Mouse (Mus musculus): Measurements from ENCODE around the gene Vps11. TPM values are rescaled to one million over a fixed set of nuclear protein-coding genes. Genes with fewer than 3 reads are reported as not detected.

Vps11 gene
- 4.8 TPM for polyA plus RNA-seq (2014; fragmentation: Illumina TruSeq; extraction: RNeasy Lipid Tissue Mini Kit (QIAGEN cat#74804); ENCODE audit: low replicate concordance)

GRCm38 (mm10) chr9:44361190-44361917 lies at the start of gene Vps11:
Vps11 (minus strand) TSS chr9:44361670.

GRCm38 (mm10) chr9:44406906-44407751 lies 45.7 kb upstream of the Vps11 start, which contains the start of the genes Rps25 and Trappc4:
Rps25 (plus strand) TSS chr9:44407139.
Trappc4 (minus strand) TSS chr9:44407600.

DNA sequence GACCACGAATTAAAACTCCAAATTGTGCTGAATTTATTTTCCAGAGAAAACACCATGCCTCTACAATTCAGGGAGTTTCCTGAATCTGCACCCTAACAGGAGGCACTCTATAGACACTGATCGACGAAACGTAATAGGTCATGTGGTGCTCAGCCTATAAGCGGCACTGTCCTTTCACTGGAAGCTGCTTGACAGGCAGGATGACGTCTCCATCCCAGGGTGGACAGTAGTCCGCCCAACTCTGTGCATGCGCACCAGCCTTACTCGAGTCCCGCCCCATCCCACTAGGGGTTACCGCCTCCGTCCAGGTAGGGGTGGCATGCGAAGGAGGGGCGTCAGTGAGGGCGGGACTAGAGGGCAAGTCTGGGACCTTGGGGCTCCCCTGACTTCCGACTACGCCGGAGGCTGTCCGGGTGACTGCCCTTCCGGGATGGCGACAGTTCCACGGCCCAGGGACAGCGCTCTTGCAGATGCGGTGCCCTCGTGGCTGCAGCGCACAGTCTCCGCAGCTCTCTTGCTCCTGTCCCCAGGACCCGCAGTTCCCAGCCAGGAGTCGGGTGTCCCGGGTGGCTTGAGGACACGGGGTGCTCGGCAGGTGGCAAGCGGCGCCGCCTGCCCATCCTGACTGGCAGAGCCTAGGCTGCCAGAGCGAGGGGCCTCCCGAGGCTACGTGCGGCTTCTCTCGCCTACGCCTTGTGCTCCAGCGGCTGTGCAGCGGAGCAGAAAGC lies 35.4 kb upstream of the Vps11 start, which contains the start of gene Slc37a4:
Gene Slc37a4, plus strand, starts transcription at position 169 of the 728 bp plus-strand sequence.

DNA sequence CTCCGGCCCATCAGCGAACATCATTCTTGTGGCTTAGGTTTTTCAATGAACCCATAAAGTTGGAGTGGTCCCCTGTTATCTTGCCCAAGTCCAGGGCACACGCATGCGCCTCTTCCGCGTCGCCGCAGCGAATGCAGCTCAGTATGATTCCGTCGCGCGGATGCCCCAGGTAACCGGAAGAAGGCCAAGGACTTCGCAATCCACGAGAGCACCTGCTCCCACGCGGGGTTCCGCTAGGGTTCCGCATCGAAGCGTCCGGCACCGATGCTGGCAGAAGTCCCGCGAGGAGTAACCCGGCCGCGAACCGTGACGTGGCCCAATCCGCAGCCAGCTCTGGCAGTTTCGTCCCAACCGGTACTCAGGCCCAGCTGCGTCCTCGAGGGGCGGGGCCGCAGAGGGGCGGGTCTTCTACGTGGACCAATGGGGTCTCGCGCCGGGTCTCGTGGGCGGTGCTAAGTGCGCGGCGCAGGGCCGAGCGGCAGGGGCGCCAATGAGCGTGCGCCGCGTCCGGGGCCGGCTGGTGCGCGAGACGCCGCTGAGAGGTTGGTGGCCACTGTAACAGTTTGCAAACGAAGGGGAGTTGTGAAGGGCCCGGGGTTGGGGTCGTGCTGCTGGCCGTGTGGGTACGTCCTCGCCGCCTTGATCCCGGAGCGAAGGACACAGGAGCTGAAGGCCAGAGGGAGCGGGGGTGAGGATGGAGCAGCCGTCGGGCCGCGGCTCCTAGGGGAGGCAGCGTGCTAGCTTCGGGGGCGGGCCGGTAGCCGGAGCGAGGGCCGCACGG lies 17.8 kb upstream of the Vps11 start, which contains the start of gene Hyou1:
Gene Hyou1, plus strand, starts transcription at position 437 of the 781 bp plus-strand sequence.

GRCm38 (mm10) chr9:44343781-44344421 lies 17.6 kb downstream of the Vps11 start, which contains the start of gene Hmbs:
Hmbs (minus strand) TSS chr9:44344228.

GRCm38 (mm10) chr9:44334396-44335330 lies 26.8 kb downstream of the Vps11 start, which contains the start of gene H2afx:
H2afx (plus strand) TSS chr9:44334694.

GRCm38 (mm10) chr9:44325768-44326370 lies 35.6 kb downstream of the Vps11 start, which contains the start of gene Dpagt1:
Dpagt1 (plus strand) TSS chr9:44326019.

DNA sequence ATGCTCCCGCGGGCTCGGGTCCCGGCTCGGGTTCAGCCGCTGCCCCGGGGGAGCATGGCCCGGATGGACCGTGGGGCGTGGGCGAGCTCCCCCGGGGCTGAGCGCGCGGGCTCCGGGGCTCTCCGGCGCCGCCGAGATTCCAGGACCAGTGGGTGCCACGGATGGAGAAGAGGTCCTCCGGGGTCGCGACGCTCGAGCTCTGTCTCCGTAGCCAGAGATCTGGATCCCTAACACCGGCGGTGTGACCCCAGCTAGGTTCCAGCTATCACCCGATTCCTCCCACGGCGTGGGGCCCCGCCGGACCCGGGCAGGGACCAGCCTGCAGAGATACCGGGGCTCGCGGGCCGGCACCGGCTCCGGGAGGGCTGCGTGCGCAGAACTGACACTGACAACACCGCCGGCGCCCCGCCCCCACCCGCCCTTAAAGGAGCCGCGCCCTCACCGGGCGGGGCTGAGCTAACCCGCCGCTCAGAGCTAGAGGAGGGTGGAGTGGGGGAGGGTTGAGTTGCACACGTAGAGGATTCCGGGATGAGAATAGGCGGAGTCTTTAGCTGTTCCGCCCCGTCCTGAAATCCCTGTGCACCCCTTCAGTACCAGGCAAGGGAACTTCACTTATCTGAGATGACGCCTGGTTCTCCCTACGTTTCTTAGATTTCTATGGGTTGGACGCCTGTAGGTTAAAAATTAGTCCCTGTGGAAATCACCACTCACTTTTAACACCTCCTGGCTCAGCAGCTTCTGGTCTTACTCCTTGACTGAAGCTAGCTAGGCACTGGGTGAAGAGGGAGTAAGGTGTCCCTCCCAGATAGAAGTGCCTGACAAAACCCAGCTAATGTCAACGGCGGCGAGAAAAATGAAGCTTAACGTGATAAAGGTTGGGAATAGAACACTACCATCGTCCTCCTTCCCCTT lies 41.3 kb downstream of the Vps11 start, which contains the start of gene C2cd2l:
Gene C2cd2l, minus strand, starts transcription at position 399 of the 912 bp plus-strand sequence.

GRCm38 (mm10) chr9:44305466-44306079 lies 55.9 kb downstream of the Vps11 start, which contains the start of gene Hinfp:
Hinfp (minus strand) TSS chr9:44305671.

Other genes starting within 250 kb of the Vps11 start
- gene Gm49380, start 248.2 kb downstream of the Vps11 start, polyA plus RNA-seq (2014; fragmentation: Illumina TruSeq; extraction: RNeasy Lipid Tissue Mini Kit (QIAGEN cat#74804); ENCODE audit: low replicate concordance) = not detected
- 0.45 TPM for gene Rnf26, start 248.2 kb downstream of the Vps11 start, polyA plus RNA-seq (2014; fragmentation: Illumina TruSeq; extraction: RNeasy Lipid Tissue Mini Kit (QIAGEN cat#74804); ENCODE audit: low replicate concordance)
- gene Mcam, start 227.2 kb downstream of the Vps11 start, polyA plus RNA-seq (2014; fragmentation: Illumina TruSeq; extraction: RNeasy Lipid Tissue Mini Kit (QIAGEN cat#74804); ENCODE audit: low replicate concordance) = 3.6 TPM
- 39.1 TPM for gene Cbl, start 127.6 kb downstream of the Vps11 start, polyA plus RNA-seq (2014; fragmentation: Illumina TruSeq; extraction: RNeasy Lipid Tissue Mini Kit (QIAGEN cat#74804); ENCODE audit: low replicate concordance)
- not detected for gene Ccdc153, start 121.0 kb downstream of the Vps11 start, polyA plus RNA-seq (2014; fragmentation: Illumina TruSeq; extraction: RNeasy Lipid Tissue Mini Kit (QIAGEN cat#74804); ENCODE audit: low replicate concordance)
- gene Pdzd3, start 110.2 kb downstream of the Vps11 start, polyA plus RNA-seq (2014; fragmentation: Illumina TruSeq; extraction: RNeasy Lipid Tissue Mini Kit (QIAGEN cat#74804); ENCODE audit: low replicate concordance) = 2.2 TPM
- gene Nlrx1, start 93.1 kb downstream of the Vps11 start, polyA plus RNA-seq (2014; fragmentation: Illumina TruSeq; extraction: RNeasy Lipid Tissue Mini Kit (QIAGEN cat#74804); ENCODE audit: low replicate concordance) = not detected
- not detected for gene Abcg4, start 73.1 kb downstream of the Vps11 start, polyA plus RNA-seq (2014; fragmentation: Illumina TruSeq; extraction: RNeasy Lipid Tissue Mini Kit (QIAGEN cat#74804); ENCODE audit: low replicate concordance)
- 18.5 TPM for gene Hinfp, start 56.0 kb downstream of the Vps11 start, polyA plus RNA-seq (2014; fragmentation: Illumina TruSeq; extraction: RNeasy Lipid Tissue Mini Kit (QIAGEN cat#74804); ENCODE audit: low replicate concordance)
- gene C2cd2l, start 41.4 kb downstream of the Vps11 start, polyA plus RNA-seq (2014; fragmentation: Illumina TruSeq; extraction: RNeasy Lipid Tissue Mini Kit (QIAGEN cat#74804); ENCODE audit: low replicate concordance) = 6.6 TPM
- 7.8 TPM for gene Dpagt1, start 35.7 kb downstream of the Vps11 start, polyA plus RNA-seq (2014; fragmentation: Illumina TruSeq; extraction: RNeasy Lipid Tissue Mini Kit (QIAGEN cat#74804); ENCODE audit: low replicate concordance)
- 4.3 TPM for gene H2afx, start 27.0 kb downstream of the Vps11 start, polyA plus RNA-seq (2014; fragmentation: Illumina TruSeq; extraction: RNeasy Lipid Tissue Mini Kit (QIAGEN cat#74804); ENCODE audit: low replicate concordance)
- gene Hmbs, start 17.4 kb downstream of the Vps11 start, polyA plus RNA-seq (2014; fragmentation: Illumina TruSeq; extraction: RNeasy Lipid Tissue Mini Kit (QIAGEN cat#74804); ENCODE audit: low replicate concordance) = 18.0 TPM
- gene Hyou1, start 17.8 kb upstream of the Vps11 start, polyA plus RNA-seq (2014; fragmentation: Illumina TruSeq; extraction: RNeasy Lipid Tissue Mini Kit (QIAGEN cat#74804); ENCODE audit: low replicate concordance) = 7.2 TPM
- gene Slc37a4, start 35.2 kb upstream of the Vps11 start, polyA plus RNA-seq (2014; fragmentation: Illumina TruSeq; extraction: RNeasy Lipid Tissue Mini Kit (QIAGEN cat#74804); ENCODE audit: low replicate concordance) = 21.7 TPM
- gene Rps25, start 45.5 kb upstream of the Vps11 start, polyA plus RNA-seq (2014; fragmentation: Illumina TruSeq; extraction: RNeasy Lipid Tissue Mini Kit (QIAGEN cat#74804); ENCODE audit: low replicate concordance) = 316 TPM
- 40.2 TPM for gene Trappc4, start 45.9 kb upstream of the Vps11 start, polyA plus RNA-seq (2014; fragmentation: Illumina TruSeq; extraction: RNeasy Lipid Tissue Mini Kit (QIAGEN cat#74804); ENCODE audit: low replicate concordance)
- gene Ccdc84, start 56.9 kb upstream of the Vps11 start, polyA plus RNA-seq (2014; fragmentation: Illumina TruSeq; extraction: RNeasy Lipid Tissue Mini Kit (QIAGEN cat#74804); ENCODE audit: low replicate concordance) = 16.5 TPM
- gene Foxr1, start 79.5 kb upstream of the Vps11 start, polyA plus RNA-seq (2014; fragmentation: Illumina TruSeq; extraction: RNeasy Lipid Tissue Mini Kit (QIAGEN cat#74804); ENCODE audit: low replicate concordance) = not detected
- not detected for gene Upk2, start 93.3 kb upstream of the Vps11 start, polyA plus RNA-seq (2014; fragmentation: Illumina TruSeq; extraction: RNeasy Lipid Tissue Mini Kit (QIAGEN cat#74804); ENCODE audit: low replicate concordance)
- gene Bcl9l, start 121.2 kb upstream of the Vps11 start, polyA plus RNA-seq (2014; fragmentation: Illumina TruSeq; extraction: RNeasy Lipid Tissue Mini Kit (QIAGEN cat#74804); ENCODE audit: low replicate concordance) = 0.89 TPM
- gene Cxcr5, start 200.2 kb upstream of the Vps11 start, polyA plus RNA-seq (2014; fragmentation: Illumina TruSeq; extraction: RNeasy Lipid Tissue Mini Kit (QIAGEN cat#74804); ENCODE audit: low replicate concordance) = 0.37 TPM
- gene Ddx6, start 243.2 kb upstream of the Vps11 start, polyA plus RNA-seq (2014; fragmentation: Illumina TruSeq; extraction: RNeasy Lipid Tissue Mini Kit (QIAGEN cat#74804); ENCODE audit: low replicate concordance) = 130 TPM